Mouse (Mus musculus) intestine, postnatal 0 days (tissue): ENCODE data around the gene Akap12. TPM values are rescaled to one million over a fixed set of nuclear protein-coding genes. Genes with fewer than 3 reads are reported as not detected.

Experiments
- ATAC-seq: fragments of 200-750 bp; cut with Nextera tagmentation; 2 replicates; pipeline ENCODE4 v1.8.0; 2017; ENCODE audit warnings: mild to moderate bottlenecking, moderate TSS enrichment, moderate library complexity
- H3K27ac ChIP-seq: fragments of 300-500 bp; sonication (generic); 2 replicates; pipeline ENCODE4 v1.5.1; 2014; ENCODE audit warnings: mild to moderate bottlenecking, low read depth, low read length, moderate library complexity
- H3K27me3 ChIP-seq: fragments of 300-500 bp; sonication (generic); replicated peaks from 2 replicates; pipeline ENCODE4 v1.6.1; 2014; ENCODE audit warnings: low read length, mixed read lengths; ENCODE audit not compliant: control insufficient read depth, insufficient read depth
- H3K36me3 ChIP-seq: fragments of 300-500 bp; sonication (generic); 2 replicates; pipeline ENCODE4 v1.6.1; 2014; ENCODE audit warnings: mild to moderate bottlenecking, moderate library complexity; ENCODE audit not compliant: control insufficient read depth, insufficient read depth
- H3K4me1 ChIP-seq: fragments of 300-500 bp; sonication (generic); replicated peaks from 2 replicates; pipeline ENCODE4 v1.6.1; 2014; ENCODE audit warnings: antibody characterized with exemption, low read length, mixed read lengths; ENCODE audit not compliant: control insufficient read depth, insufficient read depth
- H3K4me2 ChIP-seq: fragments of 300-500 bp; sonication (generic); replicated peaks from 2 replicates; pipeline ENCODE4 v1.6.1; 2014; ENCODE audit warnings: low read depth, mild to moderate bottlenecking, moderate library complexity
- H3K4me3 ChIP-seq: fragments of 300-500 bp; sonication (generic); 2 replicates; pipeline ENCODE4 v1.5.1; 2014; ENCODE audit warnings: low read depth, low read length
- H3K9ac ChIP-seq: fragments of 300-500 bp; sonication (generic); 2 replicates; pipeline ENCODE4 v1.6.1; 2014; ENCODE audit warnings: mild to moderate bottlenecking, low read depth, low read length
- H3K9me3 ChIP-seq: fragments of 300-500 bp; sonication (generic); 2 replicates; pipeline ENCODE4 v1.6.1; 2016; ENCODE audit warnings: mixed run types; ENCODE audit not compliant: control insufficient read depth
- CTCF ChIP-seq: sonication (generic); IDR thresholded peaks from 2 replicates; pipeline ENCODE4 v1.5.1; 2016; ENCODE audit warnings: low read depth, mild to moderate bottlenecking, control low read depth, antibody characterized with exemption, moderate library complexity
- WGBS: fragments of 180-500 bp; shearing (Covaris S2); extraction: QIAGEN DNeasy Blood & Tissue Kit; methylation state at CpG from one replicate; pipeline ENCODE4 v1.1.7; 2014; 5-methylcytosine and 5-hydroxymethylcytosine counted together
- polyA plus RNA-seq: library from polyadenylated mRNA; unstranded; fragments of >200 nt; fragmentation: Nextera tagmentation; extraction: Ambion mirVana; gene quantifications from 2 replicates; pipeline ENCODE4 v1.2.1, GENCODE M21; 2015

Akap12 gene
- polyA plus RNA-seq, 1 experiment from 2014 or later = 15.4 TPM

- no peak overlapping the region for H3K4me2 ChIP-seq
- H3K36me3 ChIP-seq = peaks cover 14% of the 10 kb centered on the region
- H3K4me3 ChIP-seq = no peak overlapping the region
- H3K27me3 ChIP-seq = no peaks in the 10 kb centered on the region
- no peaks in the 10 kb centered on the region for H3K9me3 ChIP-seq
- ATAC-seq = no peak
- WGBS = 74% methylated on average over 7 of the region's 7 CpGs
- no peak for TF ChIP-seq CTCF
- no peak overlapping the region for H3K27ac ChIP-seq
- H3K9ac ChIP-seq = no peak overlapping the region
- H3K4me1 ChIP-seq = no peaks in the 10 kb centered on the region
Observed at GRCm38 (mm10) chr10:4376931-4377330, 110.8 kb downstream of the Akap12 start.

- TF ChIP-seq CTCF = no peak
- Histone ChIP-seq H3K27me3 (no peaks in the 10 kb centered on the region), H3K4me2 (no peak overlapping the region), H3K9me3 (no peaks in the 10 kb centered on the region), H3K9ac (no peak overlapping the region), H3K4me3 (no peak overlapping the region), H3K4me1 (no peaks in the 10 kb centered on the region), H3K36me3 (no peaks in the 10 kb centered on the region), H3K27ac (no peak overlapping the region)
- WGBS = 80% methylated on average over 5 of the region's 5 CpGs
- ATAC-seq = no peak
Observed at GRCm38 (mm10) chr10:4380748-4381147, 114.6 kb downstream of the Akap12 start.

- ATAC-seq = no peak
- Histone ChIP-seq H3K27ac (no peak overlapping the region), H3K36me3 (no peaks in the 10 kb centered on the region), H3K4me3 (no peak overlapping the region), H3K4me1 (no peaks in the 10 kb centered on the region; the same call in 1 of the 2 replicates), H3K27me3 (no peaks in the 10 kb centered on the region), H3K9me3 (no peaks in the 10 kb centered on the region), H3K9ac (no peak overlapping the region), H3K4me2 (no peak overlapping the region)
- WGBS = 91% methylated on average over 7 of the region's 7 CpGs
- TF ChIP-seq CTCF = no peak
Observed at GRCm38 (mm10) chr10:4384244-4384643, 118.1 kb downstream of the Akap12 start.

DNA sequence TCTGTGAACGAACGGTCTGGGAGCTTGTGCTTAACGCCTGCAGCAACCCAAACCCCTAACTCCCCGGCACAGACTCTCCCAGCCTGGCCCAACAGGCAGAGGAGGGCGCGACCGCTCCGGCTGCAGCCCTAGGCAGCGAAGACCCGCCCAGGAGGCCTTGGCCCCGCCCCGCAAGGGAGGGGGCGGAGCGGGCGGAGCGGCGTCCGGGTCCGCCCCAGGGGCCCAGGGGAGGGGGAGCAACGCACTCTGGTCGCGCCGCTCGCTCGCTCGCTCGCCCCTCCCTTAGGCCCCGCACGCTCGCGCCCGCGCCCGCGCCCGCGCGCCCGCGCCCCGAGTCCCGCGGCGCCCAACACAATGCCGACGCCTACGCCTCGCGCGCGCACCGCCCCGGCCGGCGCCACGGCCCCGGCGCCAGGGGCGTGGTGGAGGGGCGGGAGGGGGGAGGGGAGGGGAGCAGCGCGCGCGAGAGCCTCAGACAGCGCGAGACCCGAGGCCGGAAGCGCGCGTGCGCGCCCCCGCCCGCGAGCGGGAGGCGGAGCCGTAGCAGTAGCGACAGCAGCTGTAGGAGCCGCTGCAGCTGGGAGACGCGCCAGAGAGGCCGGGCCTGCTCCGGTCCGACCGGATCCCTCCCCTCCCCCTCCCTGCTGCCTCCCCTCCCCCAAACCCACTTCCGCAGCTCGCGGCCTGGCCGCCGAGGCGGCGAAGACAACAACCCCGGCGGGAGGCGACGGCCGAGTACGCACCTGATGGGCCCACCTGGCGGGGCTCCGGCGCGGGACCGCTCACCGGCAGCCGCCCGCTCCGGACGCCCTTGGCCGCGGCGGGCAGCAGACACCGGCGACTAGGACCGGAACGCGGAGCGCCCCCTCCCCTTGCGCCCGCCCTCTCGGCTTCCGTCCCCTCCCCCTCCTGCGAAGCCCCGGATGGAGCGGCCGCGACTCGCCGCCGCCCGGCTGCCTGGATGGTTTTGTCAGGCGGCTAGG, 120.7 kb downstream of the Akap12 start:
- ATAC-seq = peak; percentile 95
- peak; percentile 29; the same call in 1 of the 2 replicates for TF ChIP-seq CTCF
- Histone ChIP-seq H3K4me1 (peaks cover 9% of the 10 kb centered on the region), H3K4me3 (peak overlapping the region; percentile 98), H3K36me3 (no peaks in the 10 kb centered on the region), H3K9me3 (no peaks in the 10 kb centered on the region), H3K9ac (peak overlapping the region; percentile 99), H3K27ac (peak overlapping the region; percentile 100), H3K27me3 (no peaks in the 10 kb centered on the region), H3K4me2 (peak overlapping the region; percentile 81)
- WGBS = under 1% methylated on average over 97 of the region's 133 CpGs

DNA sequence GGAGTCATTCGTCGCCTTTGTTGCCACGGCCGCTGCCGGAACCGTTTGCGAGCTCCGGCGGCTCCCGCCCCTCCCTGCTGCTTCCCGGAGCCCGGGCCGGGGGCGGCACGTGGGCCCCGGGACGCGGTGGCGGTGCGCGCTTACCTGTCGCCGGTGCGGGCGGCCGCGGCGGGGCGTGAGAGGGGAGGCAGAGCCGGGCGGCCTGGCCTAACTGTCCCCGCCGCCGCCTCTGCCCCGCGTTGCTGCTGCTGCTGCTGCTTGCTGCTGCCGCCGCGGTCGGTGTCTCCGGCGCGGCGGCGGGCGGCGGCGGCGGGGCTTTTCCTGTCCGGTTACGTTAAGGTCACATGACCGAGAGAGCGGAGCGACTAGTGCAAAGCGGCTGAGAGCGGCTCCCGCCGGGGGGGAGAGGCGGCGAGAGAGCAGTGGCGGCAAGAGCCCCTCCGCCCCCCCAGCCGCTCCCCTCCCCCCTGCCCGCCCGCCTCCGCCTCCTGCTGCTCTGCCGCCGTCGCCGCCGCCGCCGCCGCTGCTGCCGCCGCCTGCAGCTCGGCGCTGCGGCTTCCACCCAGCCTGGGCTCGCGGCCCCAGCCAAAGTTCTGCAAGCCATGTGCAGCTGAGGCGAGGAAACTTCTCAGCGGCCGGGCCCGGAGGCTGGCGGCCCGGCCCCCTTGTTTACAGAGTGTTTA, 121.7 kb downstream of the Akap12 start, which contains the start of gene Zbtb2:
TSS of gene Zbtb2 (minus strand) at position 408 of the 683 bp plus-strand sequence.
- Histone ChIP-seq H3K27me3 (no peaks in the 10 kb centered on the region), H3K4me3 (peak within 1 kb of the TSS; percentile 98)

GRCm38 (mm10) chr10:4388384-4388745, 122.2 kb downstream of the Akap12 start:
- no peak for TF ChIP-seq CTCF
- H3K4me3 ChIP-seq = peak overlapping the region; percentile 98
- peaks cover 10% of the 10 kb centered on the region for H3K4me1 ChIP-seq
- no peaks in the 10 kb centered on the region for H3K27me3 ChIP-seq
- H3K9me3 ChIP-seq = no peaks in the 10 kb centered on the region
- WGBS = under 1% methylated on average over 19 of the region's 19 CpGs
- no peak for ATAC-seq
- no peaks in the 10 kb centered on the region for H3K36me3 ChIP-seq
- peak overlapping the region; percentile 81 for H3K4me2 ChIP-seq
- peak overlapping the region; percentile 99 for H3K9ac ChIP-seq
- peak overlapping the region; percentile 100 for H3K27ac ChIP-seq

More for the DNA sequence above, 121.7 kb downstream of the Akap12 start, which contains the start of gene Zbtb2:
- Histone ChIP-seq H3K36me3 (no peaks in the 10 kb centered on the region), H3K9me3 (no peaks in the 10 kb centered on the region), H3K4me2 (peak within 1 kb of the TSS; percentile 81), H3K9ac (peak within 1 kb of the TSS; percentile 99), H3K27ac (peak within 1 kb of the TSS; percentile 100), H3K4me1 (peaks cover 10% of the 10 kb centered on the region)
- under 1% methylated on average over 48 of the region's 87 CpGs for WGBS
- no peak for TF ChIP-seq CTCF
- 0 out of 2 replicates have a peak, but pooled peaks have one; percentile 1 for ATAC-seq
